Mouse (Mus musculus): ENCODE results near the gene Nr0b2.

GRCm38 (mm10) chr4:133604175-133604574 lies 51.0 kb downstream of the Nr0b2 start:
- no peak for TF ChIP-seq POLR2A (IDR thresholded peaks at IDR 0.05; ENCODE audit: low read depth, low read length)
- no peak for TF ChIP-seq CTCF (IDR thresholded peaks at IDR 0.05; ENCODE audit: borderline replicate concordance, insufficient read depth, low read length)
